Mouse (Mus musculus) CH12.LX (cell line): ENCODE measurements at regions not wholly inside any gene's neighbourhood (a gene's known extent, or its start where the extent isn't known, plus 50 kb on each side); places are given as distances from the start of the nearest gene placed in this dataset.

Experiments used
- DNase-seq: peaks from one replicate; pipeline ENCODE4 v3.0.0-alpha.2; 2013; ENCODE audit errors: extremely low read depth
- H3K27ac ChIP-seq: 2 replicates; pipeline ENCODE4 v1.5.1; 2012; ENCODE audit warnings: low read depth, mild to moderate bottlenecking, control low read depth, moderate library complexity; ENCODE audit not compliant: insufficient read depth
- H3K27me3 ChIP-seq: replicated peaks from 2 replicates; pipeline ENCODE3; 2012; ENCODE audit warnings: inconsistent platforms
- H3K36me3 ChIP-seq, 2 experiments: replicated peaks in 1 of 2; 2 replicates each; pipeline versions ENCODE3 to v1.6.1; 2012; ENCODE audit warnings: inconsistent platforms in 1 of 2, low read length in 1 of 2, mild to moderate bottlenecking in 1 of 2, mixed read lengths in 1 of 2, moderate library complexity in 1 of 2; ENCODE audit not compliant: control insufficient read depth in 1 of 2, insufficient read depth in 1 of 2
- H3K4me1 ChIP-seq, 2 experiments: 2 replicates each; pipeline ENCODE4 v1.6.1; 2012; ENCODE audit warnings: inconsistent platforms in 1 of 2, moderate library complexity in 1 of 2; ENCODE audit not compliant: insufficient read depth in 2 of 2, control insufficient read depth in 1 of 2
- H3K4me2 ChIP-seq: 2 replicates; pipeline ENCODE4 v1.6.1; 2012; ENCODE audit warnings: low read depth, mild to moderate bottlenecking, control low read depth; ENCODE audit not compliant: poor library complexity, insufficient read depth, severe bottlenecking
- H3K4me3 ChIP-seq, 3 experiments: fragments of 150-350 bp in 1 of 3; sonication (generic) in 1 of 3; replicated peaks in 1 of 3; 2 replicates each; pipeline versions ENCODE3 to v1.5.1; 2011 to 2012; ENCODE audit warnings: low read depth in 2 of 3, low read length in 2 of 3, mild to moderate bottlenecking in 2 of 3, moderate library complexity in 2 of 3, control low read depth in 1 of 3, improper control_type of control experiment in 1 of 3, inconsistent platforms in 1 of 3, mixed read lengths in 1 of 3; ENCODE audit not compliant: poor library complexity in 1 of 3
- H3K79me2 ChIP-seq: replicated peaks from 2 replicates; pipeline ENCODE4 v1.6.1; 2012; ENCODE audit warnings: mild to moderate bottlenecking, moderate library complexity; ENCODE audit not compliant: control insufficient read depth, poor library complexity, insufficient read depth, severe bottlenecking; ENCODE audit errors: extremely low read depth
- H3K9ac ChIP-seq: 2 replicates; pipeline ENCODE4 v1.6.1; 2012; ENCODE audit warnings: low read depth, mild to moderate bottlenecking, control low read depth, moderate library complexity; ENCODE audit not compliant: insufficient read depth
- H3K9me3 ChIP-seq: replicated peaks from 2 replicates; pipeline ENCODE3; 2012; ENCODE audit warnings: low read length, inconsistent platforms, mixed read lengths
- CHD1 ChIP-seq: IDR thresholded peaks from 2 replicates; pipeline ENCODE4 v1.6.1; 2012; ENCODE audit warnings: low read depth, low read length, improper control_type of control experiment, inconsistent platforms
- CHD2 ChIP-seq: IDR thresholded peaks from 2 replicates; pipeline ENCODE4 v1.6.1; 2011; ENCODE audit warnings: low read length, improper control_type of control experiment
- CTCF ChIP-seq, 2 experiments: IDR thresholded peaks in 1 of 2; conservative IDR thresholded peaks in 1 of 2; 2 replicates each; pipeline ENCODE4 v1.5.1; 2011 to 2012; ENCODE audit warnings: low read depth in 2 of 2, low read length in 2 of 2, improper control_type of control experiment in 1 of 2, inconsistent platforms in 1 of 2, mild to moderate bottlenecking in 1 of 2, moderate library complexity in 1 of 2
- E2F4 ChIP-seq: IDR thresholded peaks from 2 replicates; pipeline ENCODE4 v1.6.1; 2011; ENCODE audit warnings: low read depth, low read length, improper control_type of control experiment; ENCODE audit not compliant: insufficient replicate concordance
- ELF1 ChIP-seq: IDR thresholded peaks from 2 replicates; pipeline ENCODE4 v1.6.1; 2014; ENCODE audit warnings: low read depth, mild to moderate bottlenecking, inconsistent platforms, low read length, improper control_type of control experiment
- EP300 ChIP-seq: IDR thresholded peaks from 2 replicates; pipeline ENCODE4 v1.6.1; 2011; ENCODE audit warnings: low read length, improper control_type of control experiment
- IRF4 ChIP-seq: IDR thresholded peaks from 2 replicates; pipeline ENCODE4 v1.6.1; 2014; ENCODE audit warnings: low read depth, mild to moderate bottlenecking, inconsistent platforms, low read length, improper control_type of control experiment
- JUND ChIP-seq: conservative IDR thresholded peaks from 2 replicates; pipeline ENCODE4 v1.6.1; 2011; ENCODE audit warnings: low read depth, low read length, improper control_type of control experiment
- KAT2A ChIP-seq: IDR thresholded peaks from 2 replicates; pipeline ENCODE4 v1.6.1; 2012; ENCODE audit warnings: low read length, improper control_type of control experiment, inconsistent platforms; ENCODE audit not compliant: insufficient replicate concordance
- MAFK ChIP-seq: IDR thresholded peaks from 2 replicates; pipeline ENCODE4 v1.6.1; 2011; ENCODE audit warnings: low read length, improper control_type of control experiment; ENCODE audit not compliant: insufficient replicate concordance
- MAX ChIP-seq: IDR thresholded peaks from 2 replicates; pipeline ENCODE4 v1.6.1; 2011; ENCODE audit warnings: low read length, improper control_type of control experiment
- MAZ ChIP-seq: IDR thresholded peaks from 2 replicates; pipeline ENCODE4 v1.6.1; 2012; ENCODE audit warnings: low read depth, mild to moderate bottlenecking, inconsistent platforms, low read length, improper control_type of control experiment, moderate library complexity
- MEF2A ChIP-seq: IDR thresholded peaks from 2 replicates; pipeline ENCODE4 v1.6.1; 2014; ENCODE audit warnings: low read depth, mild to moderate bottlenecking, inconsistent platforms, low read length, improper control_type of control experiment, borderline replicate concordance
- NELFE ChIP-seq: IDR thresholded peaks from 2 replicates; pipeline ENCODE4 v1.6.1; 2011; ENCODE audit warnings: low read depth, low read length, improper control_type of control experiment
- NRF1 ChIP-seq: IDR thresholded peaks from 2 replicates; pipeline ENCODE4 v1.6.1; 2014; ENCODE audit warnings: low read depth, mild to moderate bottlenecking, inconsistent platforms, low read length, improper control_type of control experiment, moderate library complexity
- PAX5 ChIP-seq: IDR thresholded peaks from 2 replicates; pipeline ENCODE4 v1.6.1; 2012; ENCODE audit warnings: low read length, inconsistent platforms, mixed read lengths
- POLR2A ChIP-seq: IDR thresholded peaks from 2 replicates; pipeline ENCODE4 v1.6.1; 2011; ENCODE audit warnings: low read depth, mild to moderate bottlenecking, improper control_type of control experiment, low read length
- RAD21 ChIP-seq: IDR thresholded peaks from 2 replicates; pipeline ENCODE4 v1.6.1; 2011; ENCODE audit warnings: low read depth, mild to moderate bottlenecking, low read length, improper control_type of control experiment, moderate library complexity
- TCF12 ChIP-seq: IDR thresholded peaks from 2 replicates; pipeline ENCODE4 v1.6.1; 2014; ENCODE audit warnings: low read depth, mild to moderate bottlenecking, inconsistent platforms, low read length, improper control_type of control experiment
- USF2 ChIP-seq: conservative IDR thresholded peaks from 2 replicates; pipeline ENCODE4 v1.6.1; 2011; ENCODE audit warnings: low read depth, low read length, improper control_type of control experiment
- ZKSCAN1 ChIP-seq: IDR thresholded peaks from 2 replicates; pipeline ENCODE4 v1.6.1; 2012; ENCODE audit warnings: low read depth, inconsistent platforms, low read length, improper control_type of control experiment, borderline replicate concordance
- dilution Hi-C: fragments of 300-500 bp; cut with MboI; formaldehyde crosslinking; loops from 2 replicates; pipeline ENCODE4 v1.14.3; 2020; ENCODE audit warnings: low sequenced_read_pairs; ENCODE audit not compliant: extremely low pct_unique_long_range_greater_than_20kb, extremely low pct_ligation_motif_present
- in situ Hi-C: fragments of 300-500 bp; cut with MboI; formaldehyde crosslinking; loops from 3 replicates; pipeline ENCODE4 v1.14.3; 2019; ENCODE audit warnings: low sequenced_read_pairs, low pct_ligation_motif_present, low pct_unique_long_range_greater_than_20kb, mixed read lengths

- Histone ChIP-seq H3K79me2 (no peaks in the 10 kb centered on the region), H3K27ac (no peak overlapping the region), H3K27me3 (no peaks in the 10 kb centered on the region), H3K9ac (no peak overlapping the region), H3K4me3 (no peak overlapping the region), H3K9me3 (peaks cover 76% of the 10 kb centered on the region), H3K36me3 (no peaks in the 10 kb centered on the region), H3K4me1 (no peaks in the 10 kb centered on the region), H3K4me2 (no peak overlapping the region)
- dilution Hi-C loops: no loop called here
- DNase-seq: no peak
- TF ChIP-seq MAZ (no peak), KAT2A (no peak), MEF2A (no peak), MAX (no peak), CHD1 (no peak), PAX5 (no peak), POLR2A (no peak)
- in situ Hi-C loops: no loop called here
Observed at GRCm38 (mm10) chr12:106295596-106295995, 285.6 kb downstream of the Vrk1 start.

- no peak overlapping the region for H3K27ac ChIP-seq
- dilution Hi-C loops (no loop called here), in situ Hi-C loops (no loop called here)
- H3K36me3 ChIP-seq: no peaks in the 10 kb centered on the region
- no peaks in the 10 kb centered on the region for H3K4me1 ChIP-seq
- no peak overlapping the region for H3K4me2 ChIP-seq
- TF ChIP-seq CHD1 (no peak), NELFE (no peak), MEF2A (no peak), KAT2A (no peak), EP300 (no peak), JUND (no peak), E2F4 (no peak), IRF4 (no peak), ZKSCAN1 (no peak), TCF12 (no peak), CHD2 (no peak), USF2 (no peak)
- H3K9me3 ChIP-seq: peaks cover 67% of the 10 kb centered on the region
- H3K79me2 ChIP-seq: no peaks in the 10 kb centered on the region
- H3K9ac ChIP-seq: no peak overlapping the region
- H3K4me3 ChIP-seq: no peak overlapping the region
- no peak for DNase-seq
- H3K27me3 ChIP-seq: no peaks in the 10 kb centered on the region
Observed at GRCm38 (mm10) chr12:106302617-106303016, 292.6 kb downstream of the Vrk1 start.

DNA sequence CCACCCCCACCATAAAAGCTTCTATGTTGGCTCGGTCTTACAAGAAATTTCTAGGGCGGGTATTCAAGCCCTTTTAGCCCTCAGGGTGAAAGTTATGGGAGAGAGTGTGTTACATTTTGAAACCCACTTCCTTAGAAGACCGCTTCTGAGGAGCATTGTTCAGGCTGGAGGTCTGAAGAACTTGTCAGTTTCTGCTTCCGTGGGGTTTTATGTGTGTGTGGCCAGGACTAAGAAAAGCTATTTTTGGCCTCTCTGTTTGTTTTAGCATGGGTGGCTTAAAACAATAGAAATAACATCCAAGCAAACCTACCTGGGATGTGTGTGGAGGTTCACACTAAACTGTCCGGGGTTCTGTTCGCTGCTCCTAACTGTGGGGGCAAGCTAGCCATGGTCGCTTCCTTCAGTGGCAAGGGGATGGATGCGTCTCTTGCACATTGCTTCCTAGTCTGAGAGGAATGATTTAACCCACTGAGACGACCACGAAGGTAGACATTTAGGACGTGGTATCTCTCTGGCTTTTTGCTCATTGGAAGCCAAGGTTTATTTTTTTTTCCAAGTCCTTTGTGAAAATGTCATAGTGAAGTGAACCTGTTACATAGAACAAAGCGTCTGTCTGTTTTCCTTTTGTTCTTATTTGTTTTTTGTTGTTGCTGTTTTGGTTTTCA is 298.4 kb downstream of the Vrk1 start:
- no peak for DNase-seq
- no peak for TF ChIP-seq CTCF (conservative IDR thresholded peaks at IDR 0.05 in 1 of 2, IDR thresholded peaks at IDR 0.05 in 1 of 2; ENCODE audit: low read depth in 2 of 2, low read length in 2 of 2)
- no peak for TF ChIP-seq MAFK
- TF ChIP-seq NRF1: no peak
- no peak for TF ChIP-seq ELF1
- TF ChIP-seq POLR2A: no peak
- no peak for TF ChIP-seq RAD21
- Histone ChIP-seq H3K79me2 (no peaks in the 10 kb centered on the region), H3K4me2 (no peak overlapping the region), H3K9me3 (peaks cover 75% of the 10 kb centered on the region), H3K9ac (no peak overlapping the region), H3K27ac (no peak overlapping the region), H3K4me1 (no peaks in the 10 kb centered on the region), H3K4me3 (no peak overlapping the region), H3K27me3 (no peaks in the 10 kb centered on the region), H3K36me3 (no peaks in the 10 kb centered on the region)
- in situ Hi-C loops: no loop called here
- dilution Hi-C loops: no loop called here
